Mouse (Mus musculus): ENCODE results near the gene Irf5.

- TF ChIP-seq CTCF (IDR thresholded peaks at IDR 0.05; ENCODE audit: low read depth) (no peak), EP300 (IDR thresholded peaks at IDR 0.05; ENCODE audit: low read depth) (no peak)
Observed at GRCm38 (mm10) chr6:29581202-29581601, 54.8 kb downstream of the Irf5 start.
